Mouse (Mus musculus): Measurements from ENCODE around the gene Nlrp3. TPM values are rescaled to one million over a fixed set of nuclear protein-coding genes. Genes with fewer than 3 reads are reported as not detected.
A peak's percentile ranks its signal among the peaks of the same experiment; 100 is the strongest.

The Nlrp3 gene
- total and polyA plus RNA-seq, 2 experiments from 2014 or later, result 0.07 to 0.27 TPM

GRCm38 (mm10) chr11:59526472-59527080 lies 14.8 kb upstream of the Nlrp3 start, which contains the start of gene Zkscan17:
Gene Zkscan17 (minus strand): TSS chr11:59526751.
- Histone ChIP-seq H3K27me3 (ENCODE audit: insufficient read depth, low read length) (no peaks in the 10 kb centered on the region), H3K9ac (replicated peaks; ENCODE audit: low read length, poor library complexity, severe bottlenecking) (no peak within 1 kb of the TSS), H3K4me3 (ENCODE audit: low read depth, low read length) (no peak within 1 kb of the TSS), H3K27ac (ENCODE audit: low read depth, low read length) (no peak within 1 kb of the TSS), H3K36me3 (ENCODE audit: insufficient read depth, low read length) (no peaks in the 10 kb centered on the region), H3K4me2 (ENCODE audit: low read depth, low read length, poor library complexity, severe bottlenecking) (no peak within 1 kb of the TSS), H3K4me1 (ENCODE audit: insufficient read depth, low read length) (no peaks in the 10 kb centered on the region), H3K9me3 (ENCODE audit: low read length) (no peaks in the 10 kb centered on the region)
- TF ChIP-seq CTCF (IDR thresholded peaks at IDR 0.05), result peak; percentile 47
- 53% methylated on average over 8 of the region's 8 CpGs for WGBS
- DNase-seq (ENCODE audit: low spot score) (no peak), ATAC-seq (ENCODE audit: low FRiP score) (no peak)

GRCm38 (mm10) chr11:59530221-59530620 lies 11.1 kb upstream of the Nlrp3 start:
- Histone ChIP-seq H3K4me3 (ENCODE audit: low read depth, low read length) (no peak overlapping the region), H3K27me3 (ENCODE audit: insufficient read depth, low read length) (no peaks in the 10 kb centered on the region), H3K4me1 (ENCODE audit: insufficient read depth, low read length) (no peaks in the 10 kb centered on the region), H3K36me3 (ENCODE audit: insufficient read depth, low read length) (no peaks in the 10 kb centered on the region), H3K4me2 (ENCODE audit: low read depth, low read length, poor library complexity, severe bottlenecking) (no peak overlapping the region), H3K9ac (replicated peaks; ENCODE audit: low read length, poor library complexity, severe bottlenecking) (no peak overlapping the region), H3K27ac (ENCODE audit: low read depth, low read length) (no peak overlapping the region), H3K9me3 (ENCODE audit: low read length) (no peaks in the 10 kb centered on the region)
- no peak for TF ChIP-seq CTCF (IDR thresholded peaks at IDR 0.05)
- no peak for ATAC-seq (ENCODE audit: low FRiP score)
- no peak for DNase-seq (ENCODE audit: low spot score)
- WGBS, result 79% methylated on average over 5 of the region's 5 CpGs

- TF ChIP-seq CTCF (IDR thresholded peaks at IDR 0.05), result no peak
- Histone ChIP-seq H3K9ac (replicated peaks; ENCODE audit: low read length, poor library complexity, severe bottlenecking) (no peak overlapping the region), H3K27ac (ENCODE audit: low read depth, low read length) (no peak overlapping the region), H3K4me3 (ENCODE audit: low read depth, low read length) (no peak overlapping the region), H3K4me2 (ENCODE audit: low read depth, low read length, poor library complexity, severe bottlenecking) (no peak overlapping the region), H3K27me3 (ENCODE audit: insufficient read depth, low read length) (no peaks in the 10 kb centered on the region), H3K9me3 (ENCODE audit: low read length) (no peaks in the 10 kb centered on the region), H3K4me1 (ENCODE audit: insufficient read depth, low read length) (no peaks in the 10 kb centered on the region), H3K36me3 (ENCODE audit: insufficient read depth, low read length) (no peaks in the 10 kb centered on the region)
- ATAC-seq (ENCODE audit: low FRiP score) (no peak), DNase-seq (ENCODE audit: low spot score) (peak; percentile 73)
- WGBS, result 75% methylated on average over 6 of the region's 6 CpGs
These were observed 10.4 kb upstream of the Nlrp3 start for GRCm38 (mm10) chr11:59530870-59531535.

GRCm38 (mm10) chr11:59531562-59531961 lies 9.8 kb upstream of the Nlrp3 start:
- no peaks in the 10 kb centered on the region for H3K36me3 ChIP-seq (ENCODE audit: insufficient read depth, low read length)
- H3K9me3 ChIP-seq (ENCODE audit: low read length), result no peaks in the 10 kb centered on the region
- no peak for TF ChIP-seq CTCF (IDR thresholded peaks at IDR 0.05)
- no peaks in the 10 kb centered on the region for H3K27me3 ChIP-seq (ENCODE audit: insufficient read depth, low read length)
- H3K4me3 ChIP-seq (ENCODE audit: low read depth, low read length), result no peak overlapping the region
- no peak for ATAC-seq (ENCODE audit: low FRiP score)
- H3K4me2 ChIP-seq (ENCODE audit: low read depth, low read length, poor library complexity, severe bottlenecking), result no peak overlapping the region
- DNase-seq (ENCODE audit: low spot score), result no peak
- no peak overlapping the region for H3K9ac ChIP-seq (replicated peaks; ENCODE audit: low read length, poor library complexity, severe bottlenecking)
- WGBS, result 78% methylated on average over 5 of the region's 5 CpGs
- no peak overlapping the region for H3K27ac ChIP-seq (ENCODE audit: low read depth, low read length)
- H3K4me1 ChIP-seq (ENCODE audit: insufficient read depth, low read length), result no peaks in the 10 kb centered on the region

GRCm38 (mm10) chr11:59537218-59538130 lies 3.9 kb upstream of the Nlrp3 start:
- no peak for DNase-seq (ENCODE audit: low spot score)
- ATAC-seq (ENCODE audit: low FRiP score), result no peak
- WGBS, result 54% methylated on average over 16 of the region's 16 CpGs
- H3K4me3 ChIP-seq (ENCODE audit: low read depth, low read length), result no peak overlapping the region
- no peaks in the 10 kb centered on the region for H3K27me3 ChIP-seq (ENCODE audit: insufficient read depth, low read length)
- no peaks in the 10 kb centered on the region for H3K36me3 ChIP-seq (ENCODE audit: insufficient read depth, low read length)
- no peak overlapping the region for H3K4me2 ChIP-seq (ENCODE audit: low read depth, low read length, poor library complexity, severe bottlenecking)
- no peak overlapping the region for H3K9ac ChIP-seq (replicated peaks; ENCODE audit: low read length, poor library complexity, severe bottlenecking)
- no peaks in the 10 kb centered on the region for H3K9me3 ChIP-seq (ENCODE audit: low read length)
- no peak overlapping the region for H3K27ac ChIP-seq (ENCODE audit: low read depth, low read length)
- no peaks in the 10 kb centered on the region; the same call in 1 of the 2 replicates for H3K4me1 ChIP-seq (ENCODE audit: insufficient read depth, low read length)
- peak; percentile 43 for TF ChIP-seq CTCF (IDR thresholded peaks at IDR 0.05)

All from midbrain, postnatal 0 days (tissue).